ENCODE assay signal across 15 mouse cellular contexts in genomic region chr12:111364234-111364633, GRCm38 (mm10). TPM values are rescaled to one million over a fixed set of nuclear protein-coding genes. Genes with fewer than 3 reads are reported as not detected.
DNase-seq lines count a peak whose midpoint lies in the region; ATAC-seq and TF ChIP-seq lines count a peak whose summit lies in the region.
"Had no signal": no experiment of that assay in that cellular context is flagged by ENCODE, and none has a peak within 500 bp of the region (broad histone marks: within the 10 kb centered on the region; RNA-seq: fewer than 3 reads in every experiment).

No protein-coding gene starts in this region.

- no peak for DNase-seq in kidney, adult 2 months
- DNase-seq in kidney, adult 8-10 months, result no peak
- DNase-seq in midbrain, postnatal 0 days (ENCODE audit: low spot score), result no peak
- DNase-seq in R1 (ENCODE audit: low read depth, low spot score), result peak; percentile 59
- DNase-seq in stomach, postnatal 0 days (ENCODE audit: low spot score), result no peak
- DNase-seq in embryo, embryonic 9.5 days (ENCODE audit: extremely low spot score), result no peak
- DNase-seq: cerebellum, adult 11-12 months; heart, postnatal 4 days; kidney, postnatal 25 days; right cerebral cortex, postnatal 14 days had no signal

- TF ChIP-seq EP300 in stomach, postnatal 0 days (optimal IDR thresholded peaks at IDR 0.05), result no peak

- H3K9me3 ChIP-seq in midbrain, postnatal 0 days (ENCODE audit: low read length), result no peaks in the 10 kb centered on the region
- no peaks in the 10 kb centered on the region for H3K9me3 ChIP-seq in midbrain, embryonic 15.5 days
- no peaks in the 10 kb centered on the region for H3K9me3 ChIP-seq in stomach, postnatal 0 days (ENCODE audit: control insufficient read depth, low read length)
- H3K9me3 ChIP-seq: heart, embryonic 10.5 days; limb, embryonic 10.5 days had no signal

- no peak overlapping the region for H3K27ac ChIP-seq in kidney, adult 2 months (ENCODE audit: insufficient read depth, low read depth, low read length)
- H3K27ac ChIP-seq in midbrain, postnatal 0 days (ENCODE audit: low read depth, low read length), result no peak overlapping the region
- no peak overlapping the region for H3K27ac ChIP-seq in midbrain, embryonic 15.5 days
- H3K27ac ChIP-seq in stomach, postnatal 0 days (replicated peaks), result no peak overlapping the region
- H3K27ac ChIP-seq: heart, embryonic 10.5 days; limb, embryonic 10.5 days had no signal

- TF ChIP-seq POLR2A in kidney, adult 2 months (IDR thresholded peaks at IDR 0.05; ENCODE audit: low read depth, low read length), result no peak

- no peaks in the 10 kb centered on the region for H3K27me3 ChIP-seq in kidney, adult 2 months (replicated peaks; ENCODE audit: control insufficient read depth, insufficient read depth, low read length)
- H3K27me3 ChIP-seq in midbrain, postnatal 0 days (ENCODE audit: insufficient read depth, low read length), result no peaks in the 10 kb centered on the region
- no peaks in the 10 kb centered on the region for H3K27me3 ChIP-seq in midbrain, embryonic 15.5 days (replicated peaks)
- H3K27me3 ChIP-seq in stomach, postnatal 0 days (ENCODE audit: control insufficient read depth, insufficient read depth, low read length), result no peaks in the 10 kb centered on the region

- ATAC-seq in midbrain, postnatal 0 days (ENCODE audit: low FRiP score), result no peak
- no peak for ATAC-seq in midbrain, embryonic 15.5 days (replicated peaks)
- no peak for ATAC-seq in stomach, postnatal 0 days (ENCODE audit: low FRiP score, low TSS enrichment)
- ATAC-seq: inflammation-experienced regulatory T-cells, adult 6 months had no signal

- WGBS in kidney, adult 2 months, result 92% methylated on average over 3 of the region's 3 CpGs
- 95% methylated on average over 3 of the region's 3 CpGs for WGBS in midbrain, postnatal 0 days
- 92% methylated on average over 3 of the region's 3 CpGs for WGBS in midbrain, embryonic 15.5 days
- WGBS in stomach, postnatal 0 days, result 88% methylated on average over 3 of the region's 3 CpGs

- no peak overlapping the region for H3K9ac ChIP-seq in midbrain, postnatal 0 days (replicated peaks; ENCODE audit: low read length, poor library complexity, severe bottlenecking)
- no peak overlapping the region for H3K9ac ChIP-seq in midbrain, embryonic 15.5 days
- H3K9ac ChIP-seq in stomach, postnatal 0 days (ENCODE audit: low read length), result no peak overlapping the region

- H3K4me2 ChIP-seq in midbrain, postnatal 0 days (ENCODE audit: low read depth, low read length, poor library complexity, severe bottlenecking), result no peak overlapping the region
- no peak overlapping the region for H3K4me2 ChIP-seq in midbrain, embryonic 15.5 days
- H3K4me2 ChIP-seq in stomach, postnatal 0 days (replicated peaks; ENCODE audit: low read depth), result no peak overlapping the region
- H3K4me2 ChIP-seq: midbrain, embryonic 11.5 days had no signal

- peak; percentile 46 for TF ChIP-seq CTCF in kidney, adult 2 months (conservative IDR thresholded peaks at IDR 0.05; ENCODE audit: insufficient read depth, insufficient read length, low read depth, low read length)
- TF ChIP-seq CTCF in midbrain, postnatal 0 days (IDR thresholded peaks at IDR 0.05), result peak; percentile 43
- TF ChIP-seq CTCF in stomach, postnatal 0 days (IDR thresholded peaks at IDR 0.05; ENCODE audit: low read depth), result peak; percentile 49

- H3K36me3 ChIP-seq in kidney, adult 2 months (ENCODE audit: control insufficient read depth, insufficient read depth, low read length), result no peaks in the 10 kb centered on the region
- no peaks in the 10 kb centered on the region for H3K36me3 ChIP-seq in midbrain, postnatal 0 days (ENCODE audit: insufficient read depth, low read length)
- H3K36me3 ChIP-seq in midbrain, embryonic 15.5 days (replicated peaks), result no peaks in the 10 kb centered on the region
- H3K36me3 ChIP-seq in stomach, postnatal 0 days (ENCODE audit: control insufficient read depth, insufficient read depth, low read length), result no peaks in the 10 kb centered on the region
- H3K36me3 ChIP-seq: limb, embryonic 10.5 days had no signal

- H3K4me3 ChIP-seq in kidney, adult 2 months (ENCODE audit: insufficient read depth, low read depth, low read length), result no peak overlapping the region
- no peak overlapping the region for H3K4me3 ChIP-seq in midbrain, postnatal 0 days (ENCODE audit: low read depth, low read length)
- no peak overlapping the region for H3K4me3 ChIP-seq in midbrain, embryonic 15.5 days
- H3K4me3 ChIP-seq in stomach, postnatal 0 days (ENCODE audit: low read depth, low read length), result no peak overlapping the region
- H3K4me3 ChIP-seq: heart, embryonic 10.5 days; limb, embryonic 10.5 days had no signal

- peaks cover 64% of the 10 kb centered on the region for H3K4me1 ChIP-seq in kidney, adult 2 months (ENCODE audit: control insufficient read depth, insufficient read depth, low read length)
- peaks cover 3% of the 10 kb centered on the region; the same call in 1 of the 2 replicates for H3K4me1 ChIP-seq in midbrain, postnatal 0 days (ENCODE audit: insufficient read depth, low read length)
- H3K4me1 ChIP-seq in midbrain, embryonic 15.5 days, result peaks cover 22% of the 10 kb centered on the region; the same call in 1 of the 2 replicates
- peaks cover 19% of the 10 kb centered on the region for H3K4me1 ChIP-seq in stomach, postnatal 0 days (replicated peaks; ENCODE audit: control insufficient read depth, insufficient read depth)

RNA-seq across cellular contexts. Expression of gene Cdc42bpb, which starts 13.3 kb away (rescaled TPM):
- polyA plus RNA-seq in kidney, adult 2 months (2012; rRNA removed), result 164 and 208 TPM in 2 replicates
- 190 and 259 TPM in 2 replicates for total RNA-seq in midbrain, postnatal 0 days (2014; rRNA removed)
- 35.4 and 36.4 TPM in 2 replicates for polyA plus RNA-seq in midbrain, postnatal 0 days (2015; fragmentation: Nextera tagmentation; extraction: Ambion mirVana)
- polyA plus RNA-seq in midbrain, embryonic 15.5 days (2015; fragmentation: Nextera tagmentation; extraction: Ambion mirVana), result 44.7 and 44.9 TPM in 2 replicates
- polyA plus RNA-seq in stomach, postnatal 0 days (2015; fragmentation: Nextera tagmentation; extraction: Ambion mirVana), result 18.6 and 18.7 TPM in 2 replicates

RNA-seq across cellular contexts. Expression of gene Lbhd2, which starts 42.4 kb away (rescaled TPM):
- 0.13 and 0.15 TPM in 2 replicates for polyA plus RNA-seq in kidney, adult 2 months (2012; rRNA removed)
- total RNA-seq in midbrain, postnatal 0 days (2014; rRNA removed), result 4.4 and 6.4 TPM in 2 replicates
- 18.2 and 19.9 TPM in 2 replicates for polyA plus RNA-seq in midbrain, postnatal 0 days (2015; fragmentation: Nextera tagmentation; extraction: Ambion mirVana)
- polyA plus RNA-seq in midbrain, embryonic 15.5 days (2015; fragmentation: Nextera tagmentation; extraction: Ambion mirVana), result 3.2 and 3.5 TPM in 2 replicates
- polyA plus RNA-seq in stomach, postnatal 0 days (2015; fragmentation: Nextera tagmentation; extraction: Ambion mirVana), result 2.2 TPM in 2 replicates
- total RNA-seq: heart, postnatal 4 days had no signal
- polyA plus RNA-seq: limb, embryonic 10.5 days; midbrain, embryonic 11.5 days had no signal

RNA-seq across cellular contexts. Expression of gene Exoc3l4, which starts 52.6 kb away (rescaled TPM):
- 42.9 and 50.5 TPM in 2 replicates for polyA plus RNA-seq in kidney, adult 2 months (2012; rRNA removed)
- 2.4 and 3.3 TPM in 2 replicates for total RNA-seq in midbrain, postnatal 0 days (2014; rRNA removed)
- polyA plus RNA-seq in midbrain, postnatal 0 days (2015; fragmentation: Nextera tagmentation; extraction: Ambion mirVana), result 1.7 and 2.8 TPM in 2 replicates
- 1.9 and 2.8 TPM in 2 replicates for polyA plus RNA-seq in midbrain, embryonic 15.5 days (2015; fragmentation: Nextera tagmentation; extraction: Ambion mirVana)
- 7.3 and 8.6 TPM in 2 replicates for polyA plus RNA-seq in stomach, postnatal 0 days (2015; fragmentation: Nextera tagmentation; extraction: Ambion mirVana)
- polyA plus RNA-seq: inflammation-experienced regulatory T-cells, adult 6 months had no signal
